Mouse (Mus musculus): ENCODE measurements around the gene Pde1c. TPM values are rescaled to one million over a fixed set of nuclear protein-coding genes. Genes with fewer than 3 reads are reported as not detected.

The Pde1c gene
- polyA plus RNA-seq, 1 experiment from 2014 or later: 8.8 TPM

GRCm38 (mm10) chr6:56540247-56540646, 28.7 kb downstream of the Pde1c start:
- Histone ChIP-seq H3K27me3 (no peaks in the 10 kb centered on the region), H3K36me3 (no peaks in the 10 kb centered on the region), H3K9me3 (no peaks in the 10 kb centered on the region), H3K9ac (replicated peaks) (no peak overlapping the region), H3K4me1 (no peaks in the 10 kb centered on the region), H3K4me2 (replicated peaks) (no peak overlapping the region), H3K27ac (replicated peaks) (no peak overlapping the region), H3K4me3 (no peak overlapping the region)
- no peak for ATAC-seq (replicated peaks)
- WGBS: 81% methylated on average over 5 of the region's 5 CpGs

GRCm38 (mm10) chr6:56534653-56535052, 34.2 kb downstream of the Pde1c start:
- H3K4me2 ChIP-seq (replicated peaks): no peak overlapping the region
- H3K9me3 ChIP-seq: no peaks in the 10 kb centered on the region
- H3K27ac ChIP-seq (replicated peaks): no peak overlapping the region
- no peak overlapping the region for H3K4me3 ChIP-seq
- no peak overlapping the region for H3K9ac ChIP-seq (replicated peaks)
- H3K4me1 ChIP-seq: no peaks in the 10 kb centered on the region
- ATAC-seq (replicated peaks): no peak
- H3K36me3 ChIP-seq: no peaks in the 10 kb centered on the region
- H3K27me3 ChIP-seq: no peaks in the 10 kb centered on the region

GRCm38 (mm10) chr6:56532257-56532656, 36.6 kb downstream of the Pde1c start:
- ATAC-seq (replicated peaks): no peak
- Histone ChIP-seq H3K27me3 (no peaks in the 10 kb centered on the region), H3K27ac (replicated peaks) (no peak overlapping the region), H3K9me3 (no peaks in the 10 kb centered on the region), H3K36me3 (no peaks in the 10 kb centered on the region), H3K4me2 (replicated peaks) (no peak overlapping the region), H3K4me1 (no peaks in the 10 kb centered on the region), H3K4me3 (no peak overlapping the region), H3K9ac (replicated peaks) (no peak overlapping the region)
- WGBS: 77% methylated on average over 2 of the region's 2 CpGs

- no peaks in the 10 kb centered on the region for H3K36me3 ChIP-seq
- no peaks in the 10 kb centered on the region for H3K27me3 ChIP-seq
- no peak overlapping the region for H3K4me3 ChIP-seq
- H3K27ac ChIP-seq (replicated peaks): no peak overlapping the region
- WGBS: 84% methylated on average over 6 of the region's 6 CpGs
- no peak overlapping the region for H3K9ac ChIP-seq (replicated peaks)
- H3K9me3 ChIP-seq: no peaks in the 10 kb centered on the region
- no peak overlapping the region for H3K4me2 ChIP-seq (replicated peaks)
- ATAC-seq (replicated peaks): no peak
- no peaks in the 10 kb centered on the region for H3K4me1 ChIP-seq
Observed at GRCm38 (mm10) chr6:56523938-56524866, 44.7 kb downstream of the Pde1c start.

GRCm38 (mm10) chr6:56489161-56489560, 79.7 kb downstream of the Pde1c start:
- Histone ChIP-seq H3K4me2 (replicated peaks) (no peak overlapping the region), H3K4me1 (no peaks in the 10 kb centered on the region), H3K27ac (replicated peaks) (no peak overlapping the region), H3K27me3 (no peaks in the 10 kb centered on the region), H3K4me3 (no peak overlapping the region), H3K9me3 (no peaks in the 10 kb centered on the region), H3K36me3 (no peaks in the 10 kb centered on the region), H3K9ac (replicated peaks) (no peak overlapping the region)
- WGBS: 67% methylated on average over 5 of the region's 5 CpGs
- no peak for ATAC-seq (replicated peaks)

- no peak overlapping the region for H3K4me3 ChIP-seq
- H3K9ac ChIP-seq (replicated peaks): no peak overlapping the region
- H3K27me3 ChIP-seq: no peaks in the 10 kb centered on the region
- H3K36me3 ChIP-seq: no peaks in the 10 kb centered on the region
- ATAC-seq (replicated peaks): no peak
- no peaks in the 10 kb centered on the region for H3K4me1 ChIP-seq
- H3K27ac ChIP-seq (replicated peaks): no peak overlapping the region
- no peaks in the 10 kb centered on the region for H3K9me3 ChIP-seq
- no peak overlapping the region for H3K4me2 ChIP-seq (replicated peaks)
- WGBS: 81% methylated on average over 3 of the region's 3 CpGs
Observed at GRCm38 (mm10) chr6:56485078-56485477, 83.8 kb downstream of the Pde1c start.

- H3K9me3 ChIP-seq: no peaks in the 10 kb centered on the region
- H3K9ac ChIP-seq (replicated peaks): no peak overlapping the region
- H3K36me3 ChIP-seq: no peaks in the 10 kb centered on the region
- no peaks in the 10 kb centered on the region for H3K4me1 ChIP-seq
- H3K27ac ChIP-seq (replicated peaks): no peak overlapping the region
- under 1% methylated on average over 6 of the region's 6 CpGs for WGBS
- H3K4me3 ChIP-seq: no peak overlapping the region
- H3K27me3 ChIP-seq: no peaks in the 10 kb centered on the region
- ATAC-seq (replicated peaks): peak; percentile 49
- H3K4me2 ChIP-seq (replicated peaks): no peak overlapping the region
Observed at GRCm38 (mm10) chr6:56480914-56481482, 87.9 kb downstream of the Pde1c start.

- no peaks in the 10 kb centered on the region for H3K4me1 ChIP-seq
- no peak overlapping the region for H3K4me2 ChIP-seq (replicated peaks)
- ATAC-seq (replicated peaks): peak; percentile 86; the same call in 1 of the 2 replicates
- no peak overlapping the region for H3K9ac ChIP-seq (replicated peaks)
- H3K4me3 ChIP-seq: no peak overlapping the region
- H3K9me3 ChIP-seq: no peaks in the 10 kb centered on the region
- 17% methylated on average over 6 of the region's 6 CpGs for WGBS
- no peaks in the 10 kb centered on the region for H3K36me3 ChIP-seq
- no peak overlapping the region for H3K27ac ChIP-seq (replicated peaks)
- no peaks in the 10 kb centered on the region for H3K27me3 ChIP-seq
Observed at GRCm38 (mm10) chr6:56476581-56476980, 92.3 kb downstream of the Pde1c start.

GRCm38 (mm10) chr6:56458098-56458497, 110.8 kb downstream of the Pde1c start:
- no peak for ATAC-seq (replicated peaks)
- H3K9me3 ChIP-seq: no peaks in the 10 kb centered on the region
- no peak overlapping the region for H3K27ac ChIP-seq (replicated peaks)
- WGBS: 53% methylated on average over 3 of the region's 3 CpGs
- H3K4me2 ChIP-seq (replicated peaks): no peak overlapping the region
- H3K36me3 ChIP-seq: no peaks in the 10 kb centered on the region
- no peaks in the 10 kb centered on the region for H3K27me3 ChIP-seq
- H3K4me1 ChIP-seq: no peaks in the 10 kb centered on the region
- H3K4me3 ChIP-seq: no peak overlapping the region
- no peak overlapping the region for H3K9ac ChIP-seq (replicated peaks)

GRCm38 (mm10) chr6:56447917-56448316, 121.0 kb downstream of the Pde1c start:
- Histone ChIP-seq H3K9me3 (no peaks in the 10 kb centered on the region), H3K9ac (replicated peaks) (no peak overlapping the region), H3K27me3 (no peaks in the 10 kb centered on the region), H3K36me3 (no peaks in the 10 kb centered on the region), H3K27ac (replicated peaks) (no peak overlapping the region), H3K4me3 (no peak overlapping the region), H3K4me1 (no peaks in the 10 kb centered on the region), H3K4me2 (replicated peaks) (no peak overlapping the region)
- 31% methylated on average over 2 of the region's 2 CpGs for WGBS
- ATAC-seq (replicated peaks): no peak

GRCm38 (mm10) chr6:56441501-56441900, 127.4 kb downstream of the Pde1c start:
- Histone ChIP-seq H3K9me3 (no peaks in the 10 kb centered on the region), H3K27me3 (no peaks in the 10 kb centered on the region), H3K4me1 (no peaks in the 10 kb centered on the region), H3K9ac (replicated peaks) (no peak overlapping the region), H3K27ac (replicated peaks) (no peak overlapping the region), H3K4me3 (no peak overlapping the region), H3K36me3 (no peaks in the 10 kb centered on the region), H3K4me2 (replicated peaks) (no peak overlapping the region)
- ATAC-seq (replicated peaks): no peak
- WGBS: 44% methylated on average over 4 of the region's 4 CpGs

- no peaks in the 10 kb centered on the region for H3K27me3 ChIP-seq
- no peak overlapping the region for H3K9ac ChIP-seq (replicated peaks)
- no peak for ATAC-seq (replicated peaks)
- H3K9me3 ChIP-seq: no peaks in the 10 kb centered on the region
- no peak overlapping the region for H3K27ac ChIP-seq (replicated peaks)
- H3K4me3 ChIP-seq: no peak overlapping the region
- no peaks in the 10 kb centered on the region for H3K36me3 ChIP-seq
- no peaks in the 10 kb centered on the region for H3K4me1 ChIP-seq
- H3K4me2 ChIP-seq (replicated peaks): no peak overlapping the region
- WGBS: 82% methylated on average over 5 of the region's 5 CpGs
Observed at GRCm38 (mm10) chr6:56425846-56426245, 143.1 kb downstream of the Pde1c start.
